Mouse (Mus musculus) intestine, postnatal 0 days (tissue): ENCODE data around the gene Socs7. TPM values are rescaled to one million over a fixed set of nuclear protein-coding genes. Genes with fewer than 3 reads are reported as not detected.

ENCODE experiments used
- ATAC-seq: fragments of 200-750 bp; cut with Nextera tagmentation; 2 replicates; pipeline ENCODE4 v1.8.0; 2017; ENCODE audit warnings: mild to moderate bottlenecking, moderate TSS enrichment, moderate library complexity
- H3K27ac ChIP-seq: fragments of 300-500 bp; sonication (generic); 2 replicates; pipeline ENCODE4 v1.5.1; 2014; ENCODE audit warnings: mild to moderate bottlenecking, low read depth, low read length, moderate library complexity
- H3K27me3 ChIP-seq: fragments of 300-500 bp; sonication (generic); replicated peaks from 2 replicates; pipeline ENCODE4 v1.6.1; 2014; ENCODE audit warnings: low read length, mixed read lengths; ENCODE audit not compliant: control insufficient read depth, insufficient read depth
- H3K36me3 ChIP-seq: fragments of 300-500 bp; sonication (generic); 2 replicates; pipeline ENCODE4 v1.6.1; 2014; ENCODE audit warnings: mild to moderate bottlenecking, moderate library complexity; ENCODE audit not compliant: control insufficient read depth, insufficient read depth
- H3K4me1 ChIP-seq: fragments of 300-500 bp; sonication (generic); replicated peaks from 2 replicates; pipeline ENCODE4 v1.6.1; 2014; ENCODE audit warnings: antibody characterized with exemption, low read length, mixed read lengths; ENCODE audit not compliant: control insufficient read depth, insufficient read depth
- H3K4me2 ChIP-seq: fragments of 300-500 bp; sonication (generic); replicated peaks from 2 replicates; pipeline ENCODE4 v1.6.1; 2014; ENCODE audit warnings: low read depth, mild to moderate bottlenecking, moderate library complexity
- H3K4me3 ChIP-seq: fragments of 300-500 bp; sonication (generic); 2 replicates; pipeline ENCODE4 v1.5.1; 2014; ENCODE audit warnings: low read depth, low read length
- H3K9ac ChIP-seq: fragments of 300-500 bp; sonication (generic); 2 replicates; pipeline ENCODE4 v1.6.1; 2014; ENCODE audit warnings: mild to moderate bottlenecking, low read depth, low read length
- H3K9me3 ChIP-seq: fragments of 300-500 bp; sonication (generic); 2 replicates; pipeline ENCODE4 v1.6.1; 2016; ENCODE audit warnings: mixed run types; ENCODE audit not compliant: control insufficient read depth
- CTCF ChIP-seq: sonication (generic); IDR thresholded peaks from 2 replicates; pipeline ENCODE4 v1.5.1; 2016; ENCODE audit warnings: low read depth, mild to moderate bottlenecking, control low read depth, antibody characterized with exemption, moderate library complexity
- WGBS: fragments of 180-500 bp; shearing (Covaris S2); extraction: QIAGEN DNeasy Blood & Tissue Kit; methylation state at CpG from one replicate; pipeline ENCODE4 v1.1.7; 2014; 5-methylcytosine and 5-hydroxymethylcytosine counted together
- polyA plus RNA-seq: library from polyadenylated mRNA; unstranded; fragments of >200 nt; fragmentation: Nextera tagmentation; extraction: Ambion mirVana; gene quantifications from 2 replicates; pipeline ENCODE4 v1.2.1, GENCODE M21; 2015

The Socs7 gene
- polyA plus RNA-seq, 1 experiment from 2014 or later, result 2.5 TPM

DNA sequence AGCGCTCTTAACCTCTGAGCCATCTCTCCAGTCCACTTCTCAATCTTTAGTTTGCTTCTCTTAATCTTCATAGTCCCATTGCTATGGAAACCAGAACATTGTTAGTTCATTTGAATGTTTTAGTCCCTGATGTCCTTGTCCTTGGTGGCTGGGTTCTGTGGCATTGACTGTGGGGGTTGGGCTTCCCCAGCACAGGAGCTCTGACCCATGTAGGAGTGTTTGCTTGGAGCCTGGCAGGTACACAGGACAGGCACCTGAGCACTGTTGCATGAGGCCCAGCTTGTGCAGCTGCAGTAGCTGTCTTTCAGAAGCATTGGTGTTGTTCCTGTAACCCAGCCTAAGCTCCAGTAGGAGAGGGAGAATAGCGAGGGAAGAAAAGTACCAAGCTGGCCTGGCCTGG, 25.5 kb downstream of the Socs7 start:
- TF ChIP-seq CTCF, result no peak
- H3K36me3 ChIP-seq, result peaks cover 47% of the 10 kb centered on the region
- WGBS, result 96% methylated on average over 2 of the region's 2 CpGs

DNA sequence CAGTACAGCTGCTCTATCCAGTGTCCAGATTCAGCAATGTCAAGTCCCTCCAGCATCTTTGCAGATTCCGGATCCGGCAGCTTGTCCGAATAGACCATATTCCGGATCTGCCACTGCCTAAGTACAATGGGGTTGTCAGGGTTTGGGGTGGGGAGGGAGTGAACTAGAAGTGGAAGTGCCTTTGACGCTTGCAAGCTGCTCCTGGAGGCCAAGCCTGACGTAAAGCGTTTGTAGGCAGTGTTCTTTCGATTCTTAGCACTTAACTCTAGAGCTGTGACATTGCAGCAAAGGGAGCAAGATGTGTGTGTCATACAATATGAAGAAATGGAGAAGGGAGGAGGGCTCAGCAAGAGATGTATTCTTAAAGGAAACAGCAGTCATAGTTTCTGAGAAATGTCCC, 26.8 kb downstream of the Socs7 start:
- H3K9ac ChIP-seq, result no peak overlapping the region
- H3K4me3 ChIP-seq, result no peak overlapping the region
- no peaks in the 10 kb centered on the region for H3K9me3 ChIP-seq
- TF ChIP-seq CTCF, result no peak
- H3K36me3 ChIP-seq, result peaks cover 44% of the 10 kb centered on the region
- no peak overlapping the region for H3K27ac ChIP-seq
- H3K4me2 ChIP-seq, result no peak overlapping the region
- H3K4me1 ChIP-seq, result no peaks in the 10 kb centered on the region
- no peak for ATAC-seq
- WGBS, result 89% methylated on average over 8 of the region's 8 CpGs
- no peaks in the 10 kb centered on the region for H3K27me3 ChIP-seq

More for the DNA sequence above, 25.5 kb downstream of the Socs7 start:
- no peak overlapping the region for H3K9ac ChIP-seq
- ATAC-seq, result no peak
- H3K27ac ChIP-seq, result no peak overlapping the region
- no peak overlapping the region for H3K4me3 ChIP-seq
- no peaks in the 10 kb centered on the region for H3K9me3 ChIP-seq
- no peak overlapping the region for H3K4me2 ChIP-seq
- no peaks in the 10 kb centered on the region for H3K4me1 ChIP-seq
- no peaks in the 10 kb centered on the region for H3K27me3 ChIP-seq

GRCm38 (mm10) chr11:97393658-97394057, 31.3 kb downstream of the Socs7 start:
- Histone ChIP-seq H3K4me2 (no peak overlapping the region), H3K27me3 (no peaks in the 10 kb centered on the region), H3K4me1 (no peaks in the 10 kb centered on the region), H3K27ac (no peak overlapping the region), H3K9me3 (no peaks in the 10 kb centered on the region), H3K9ac (no peak overlapping the region), H3K4me3 (no peak overlapping the region), H3K36me3 (peaks cover 65% of the 10 kb centered on the region)
- no peak for TF ChIP-seq CTCF
- WGBS, result 72% methylated on average over 11 of the region's 11 CpGs
- ATAC-seq, result no peak

DNA sequence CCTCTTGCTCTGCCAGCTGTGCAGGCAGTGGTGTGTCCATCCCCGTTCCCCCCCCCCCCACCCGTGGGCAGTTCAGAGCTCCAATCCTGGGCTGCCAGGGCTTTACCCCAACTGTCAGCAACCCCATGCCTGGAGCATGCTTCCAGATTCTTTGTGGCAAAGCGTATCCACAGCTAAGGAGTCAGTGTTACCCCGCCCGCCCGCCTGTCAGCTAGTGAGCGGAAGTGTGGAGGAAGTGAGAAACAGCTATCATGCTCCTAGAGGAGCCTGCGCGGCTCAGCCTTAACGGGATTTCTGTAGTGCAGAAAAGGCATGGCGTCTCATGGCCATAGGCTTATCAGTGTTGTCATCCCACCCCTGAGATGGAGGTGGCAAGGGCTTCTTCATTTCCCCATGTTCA, 31.8 kb downstream of the Socs7 start:
- Histone ChIP-seq H3K9ac (no peak overlapping the region), H3K4me1 (no peaks in the 10 kb centered on the region), H3K4me3 (no peak overlapping the region), H3K27ac (no peak overlapping the region), H3K36me3 (peaks cover 63% of the 10 kb centered on the region), H3K27me3 (no peaks in the 10 kb centered on the region), H3K9me3 (no peaks in the 10 kb centered on the region), H3K4me2 (no peak overlapping the region)
- ATAC-seq, result no peak
- WGBS, result 77% methylated on average over 11 of the region's 11 CpGs
- no peak for TF ChIP-seq CTCF

GRCm38 (mm10) chr11:97398506-97398905, 36.2 kb downstream of the Socs7 start:
- no peak overlapping the region for H3K27ac ChIP-seq
- no peaks in the 10 kb centered on the region for H3K9me3 ChIP-seq
- H3K27me3 ChIP-seq, result no peaks in the 10 kb centered on the region
- H3K36me3 ChIP-seq, result peaks cover 25% of the 10 kb centered on the region
- 0 out of 2 replicates have a peak, but pooled peaks cover 2% of the 10 kb centered on the region for H3K4me1 ChIP-seq
- ATAC-seq, result no peak
- H3K9ac ChIP-seq, result no peak overlapping the region
- H3K4me3 ChIP-seq, result no peak overlapping the region
- WGBS, result 72% methylated on average over 2 of the region's 2 CpGs
- TF ChIP-seq CTCF, result no peak
- H3K4me2 ChIP-seq, result no peak overlapping the region

DNA sequence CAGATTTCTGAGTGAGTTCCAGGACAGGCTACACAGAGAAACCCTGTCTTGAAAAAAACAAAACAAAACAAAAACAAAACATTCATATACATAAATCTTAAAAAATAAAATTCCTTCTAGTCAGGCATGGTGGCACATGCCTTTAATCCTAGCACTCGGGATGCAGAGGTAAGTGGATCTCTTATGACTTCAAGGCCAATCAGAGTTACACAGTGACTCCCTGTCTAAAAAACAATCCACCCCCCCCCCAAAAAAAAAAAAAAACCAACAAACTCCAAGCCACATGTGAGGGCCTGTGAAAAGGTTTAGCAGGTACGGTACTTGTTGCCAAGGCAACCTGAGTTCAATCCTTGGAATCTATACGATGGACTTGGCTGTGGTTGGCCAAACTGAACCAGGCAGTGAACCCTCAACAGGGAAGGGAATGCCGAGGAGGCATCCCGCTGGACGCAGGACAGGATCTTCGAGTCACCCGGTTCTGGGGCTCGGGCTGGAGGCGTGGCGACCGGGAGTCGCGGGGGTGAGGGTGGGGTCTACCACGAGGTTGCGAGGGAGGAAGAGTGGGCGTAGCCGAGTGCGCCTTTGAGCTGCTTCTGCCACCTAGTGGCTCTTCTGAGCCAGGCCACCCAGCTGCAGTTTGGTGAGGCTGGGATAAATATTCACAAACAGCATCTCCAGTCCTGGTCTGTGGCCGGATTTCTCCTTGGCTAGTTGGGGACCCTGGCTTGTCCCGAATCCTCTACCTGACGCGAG, 37.8 kb downstream of the Socs7 start:
- Histone ChIP-seq H3K4me2 (peak overlapping the region; percentile 63), H3K4me3 (peak overlapping the region; percentile 27), H3K27me3 (no peaks in the 10 kb centered on the region), H3K9ac (no peak overlapping the region), H3K4me1 (0 out of 2 replicates have a peak, but pooled peaks cover 2% of the 10 kb centered on the region), H3K36me3 (peaks cover 15% of the 10 kb centered on the region; the same call in 1 of the 2 replicates), H3K27ac (no peak overlapping the region), H3K9me3 (no peaks in the 10 kb centered on the region)
- peak; percentile 97 for TF ChIP-seq CTCF
- peak; percentile 50 for ATAC-seq
- 3% methylated on average over 23 of the region's 23 CpGs for WGBS
